Mouse (Mus musculus): ENCODE data around the gene Gm14548. TPM values are rescaled to one million over a fixed set of nuclear protein-coding genes. Genes with fewer than 3 reads are reported as not detected.
"Not testable (repeated sequence)": the region's sequence is repeated elsewhere in the genome, so short reads cannot be mapped to it uniquely, and the experiment has no call there.

Gm14548 gene
- under 1 TPM in 1 of 2 experiments, not detected in 1; 0.20 TPM for total RNA-seq (2021)
- long read RNA-seq, experiment 1: 0 reads
- long read RNA-seq, experiment 2: 0 reads

- DNase-seq: not testable (repeated sequence)
Measured at GRCm38 (mm10) chr7:3898036-3898590, at the start of gene Gm14548. Gm14548 (minus strand) TSS chr7:3898120.

- no peak for DNase-seq
Measured at GRCm38 (mm10) chr7:3946117-3946516, 48.2 kb upstream of the Gm14548 start.

GRCm38 (mm10) chr7:3940915-3941314, 43.0 kb upstream of the Gm14548 start:
- no peak for DNase-seq

GRCm38 (mm10) chr7:3939866-3940525, 42.1 kb upstream of the Gm14548 start:
- DNase-seq: no peak

DNA sequence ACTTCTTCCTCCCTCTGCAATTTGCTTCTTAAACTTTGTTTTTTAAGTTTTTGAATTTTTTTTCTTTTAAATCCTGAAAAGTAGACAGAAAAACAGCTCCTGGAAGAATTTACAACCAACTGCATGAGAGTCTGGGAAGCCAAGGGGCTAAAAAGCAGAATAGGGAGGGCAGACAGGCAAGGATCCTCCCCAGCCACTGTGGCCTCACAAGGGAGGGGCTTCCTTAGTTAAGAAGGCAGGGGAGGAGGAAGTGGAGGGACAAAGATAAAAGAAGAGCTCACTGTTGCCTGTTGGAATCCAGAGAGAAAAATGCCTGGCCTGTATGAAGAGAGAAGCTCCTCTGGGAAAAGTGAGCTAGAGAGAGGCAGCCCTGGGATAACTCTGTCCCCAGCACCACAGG, 37.6 kb upstream of the Gm14548 start:
- not testable (repeated sequence) for DNase-seq

DNA sequence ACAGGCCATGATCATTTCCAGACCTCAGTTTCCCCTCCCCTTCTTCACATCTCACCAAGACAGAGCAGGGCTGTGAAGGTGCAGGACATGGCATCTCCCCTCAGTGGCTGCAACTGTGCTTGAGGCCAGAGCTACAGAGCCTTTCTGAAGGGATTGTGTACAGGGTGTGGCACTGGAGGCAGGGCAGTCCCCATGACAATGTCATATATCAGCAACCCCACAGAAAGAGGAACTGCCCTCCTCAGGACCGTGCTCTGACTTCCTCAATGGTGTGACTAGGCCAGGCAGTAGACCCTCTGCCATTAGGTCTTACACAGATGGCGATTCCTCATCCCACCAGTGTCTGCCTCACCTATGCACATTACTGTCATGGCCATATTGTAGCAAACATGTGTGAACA, 17.5 kb upstream of the Gm14548 start, which contains the start of gene Lilra6:
Gene Lilra6 (minus strand): TSS at position 117 of the 400 bp plus-strand sequence.
- DNase-seq: not testable (repeated sequence)

GRCm38 (mm10) chr7:3903704-3904103, 5.8 kb upstream of the Gm14548 start:
- DNase-seq: no peak

- DNase-seq: not testable (repeated sequence)
Measured at GRCm38 (mm10) chr7:3875032-3875431, 22.9 kb downstream of the Gm14548 start.

GRCm38 (mm10) chr7:3844951-3845350, 53.0 kb downstream of the Gm14548 start, which contains the start of gene Pira2:
Pira2 (minus strand) TSS chr7:3845051.
- DNase-seq: not testable (repeated sequence)

- not testable (repeated sequence) for DNase-seq
Measured at GRCm38 (mm10) chr7:3837854-3838253, 60.1 kb downstream of the Gm14548 start.

Other genes with a start within 250 kb of the Gm14548 start
- 1 to 10 TPM; 5.6 to 6.9 TPM for gene Leng1, start 232.3 kb downstream of the Gm14548 start, total RNA-seq (2021)
- 1 to 10 TPM in 1 of 2 experiments, under 1 TPM in 1; 0.99 to 1.1 TPM for gene Tmc4, start 220.6 kb downstream of the Gm14548 start, total RNA-seq (2021)
- gene Tsen34, start 205.3 kb downstream of the Gm14548 start, total RNA-seq (2021): 10 to 100 TPM; 55.7 to 57.4 TPM
- 10 to 100 TPM; 13.6 to 21.6 TPM for gene Mboat7, start 204.6 kb downstream of the Gm14548 start, total RNA-seq (2021)
- 100 to 1,000 TPM; 742 to 768 TPM for gene Rps9, start 194.1 kb downstream of the Gm14548 start, total RNA-seq (2021)
- gene Pirb, start 177.7 kb downstream of the Gm14548 start, total RNA-seq (2021): 1 to 10 TPM in 1 of 2 experiments, under 1 TPM in 1; 0.78 to 1.6 TPM
- gene Gm15448, start 72.4 kb downstream of the Gm14548 start, total RNA-seq (2021): under 1 TPM in 1 of 2 experiments, not detected in 1; 0.63 TPM
- under 1 TPM; 0.16 to 0.19 TPM for gene Pira2, start 53.1 kb downstream of the Gm14548 start, total RNA-seq (2021)
- under 1 TPM; 0.11 to 0.21 TPM for gene Lilra6, start 17.4 kb upstream of the Gm14548 start, total RNA-seq (2021)
- gene Lair1, start 165.1 kb upstream of the Gm14548 start, total RNA-seq (2021): under 1 TPM; 0.16 to 0.41 TPM
- gene Ttyh1, start 221.3 kb upstream of the Gm14548 start, total RNA-seq (2021): 1 to 10 TPM; 4.7 to 5.3 TPM
- gene Leng8, start 238.9 kb upstream of the Gm14548 start, total RNA-seq (2021): 10 to 100 TPM; 31.7 to 62.1 TPM